Mouse (Mus musculus): ENCODE data around the gene Jpt1.
"Not testable (repeated sequence)": the region's sequence is repeated elsewhere in the genome, so short reads cannot be mapped to it uniquely, and the experiment has no call there.

Gene Jpt1

GRCm38 (mm10) chr11:115514238-115514663, at the start of gene Jpt1:
TSS of gene Jpt1 (minus strand) at chr11:115514387.
- DNase-seq (ENCODE audit: low read depth, low spot score) = peak; percentile 97

GRCm38 (mm10) chr11:115563406-115563805, 49.2 kb upstream of the Jpt1 start:
- DNase-seq (ENCODE audit: low read depth, low spot score) = peak; percentile 4

GRCm38 (mm10) chr11:115555717-115556116, 41.5 kb upstream of the Jpt1 start:
- no peak for DNase-seq (ENCODE audit: low read depth, low spot score)

GRCm38 (mm10) chr11:115552783-115553182, 38.6 kb upstream of the Jpt1 start:
- DNase-seq (ENCODE audit: low read depth, low spot score) = no peak

GRCm38 (mm10) chr11:115543571-115543970, 29.4 kb upstream of the Jpt1 start:
- no peak for DNase-seq (ENCODE audit: low read depth, low spot score)

GRCm38 (mm10) chr11:115538045-115538444, 23.9 kb upstream of the Jpt1 start:
- DNase-seq (ENCODE audit: low read depth, low spot score) = no peak

GRCm38 (mm10) chr11:115536856-115537568, 22.8 kb upstream of the Jpt1 start:
- DNase-seq (ENCODE audit: low read depth, low spot score) = peak; percentile 14

GRCm38 (mm10) chr11:115536038-115536681, 22.0 kb upstream of the Jpt1 start, which contains the start of gene Sumo2:
TSS of gene Sumo2 (minus strand) at chr11:115536276.
- peak; percentile 98 for DNase-seq (ENCODE audit: low read depth, low spot score)

GRCm38 (mm10) chr11:115535401-115536037, 21.3 kb upstream of the Jpt1 start:
- peak; percentile 75 for DNase-seq (ENCODE audit: low read depth, low spot score)

- DNase-seq (ENCODE audit: low read depth, low spot score) = no peak
Measured at GRCm38 (mm10) chr11:115534759-115535371, 20.7 kb upstream of the Jpt1 start.

- DNase-seq (ENCODE audit: low read depth, low spot score) = not testable (repeated sequence)
Measured at GRCm38 (mm10) chr11:115526446-115526845, 12.3 kb upstream of the Jpt1 start.

GRCm38 (mm10) chr11:115522703-115523102, 8.5 kb upstream of the Jpt1 start:
- no peak for DNase-seq (ENCODE audit: low read depth, low spot score)

GRCm38 (mm10) chr11:115522238-115522637, 8.1 kb upstream of the Jpt1 start:
- no peak for DNase-seq (ENCODE audit: low read depth, low spot score)

- DNase-seq (ENCODE audit: low read depth, low spot score) = no peak
Measured at GRCm38 (mm10) chr11:115521080-115521479, 6.9 kb upstream of the Jpt1 start.

GRCm38 (mm10) chr11:115520218-115520617, 6.0 kb upstream of the Jpt1 start:
- DNase-seq (ENCODE audit: low read depth, low spot score) = no peak

GRCm38 (mm10) chr11:115519581-115519980, 5.4 kb upstream of the Jpt1 start:
- DNase-seq (ENCODE audit: low read depth, low spot score) = no peak

GRCm38 (mm10) chr11:115518693-115519092, 4.5 kb upstream of the Jpt1 start:
- no peak for DNase-seq (ENCODE audit: low read depth, low spot score)

GRCm38 (mm10) chr11:115516942-115517341, 2.8 kb upstream of the Jpt1 start:
- no peak for DNase-seq (ENCODE audit: low read depth, low spot score)

GRCm38 (mm10) chr11:115515021-115515420, 834 bp upstream of the Jpt1 start:
- DNase-seq (ENCODE audit: low read depth, low spot score) = no peak

- DNase-seq (ENCODE audit: low read depth, low spot score) = no peak
Measured at GRCm38 (mm10) chr11:115513271-115514237, 633 bp downstream of the Jpt1 start.

Measured in retina, postnatal 7 days (tissue).